ENCODE assay signal across 25 mouse cellular contexts in the genomic region with DNA sequence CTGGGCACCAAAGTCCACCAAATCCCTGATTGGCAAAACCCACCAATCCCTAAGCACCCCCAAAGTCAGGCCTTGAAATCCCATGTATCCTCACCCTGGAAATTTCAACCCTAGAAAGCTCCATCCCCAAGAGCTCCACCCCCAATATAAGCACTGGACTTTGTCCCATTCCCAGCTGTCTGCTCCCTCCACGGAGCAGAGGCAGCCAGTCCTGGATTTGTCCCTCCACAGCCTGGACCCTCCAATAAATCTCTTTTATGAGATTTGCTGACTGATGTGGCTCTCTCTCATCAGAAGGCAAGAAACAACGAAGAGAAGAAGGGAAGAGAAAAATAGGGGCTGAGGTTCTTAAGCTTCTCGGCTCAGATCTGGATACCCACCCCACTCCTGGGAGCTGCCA. TPM values are rescaled to one million over a fixed set of nuclear protein-coding genes. Genes with fewer than 3 reads are reported as not detected.
A peak's percentile ranks its signal among the peaks of the same experiment; 100 is the strongest.
DNase-seq lines count a peak whose midpoint lies in the region; ATAC-seq and TF ChIP-seq lines count a peak whose summit lies in the region.
"Had no signal": no experiment of that assay in that cellular context is flagged by ENCODE, and none has a peak within 500 bp of the region (broad histone marks: within the 10 kb centered on the region; RNA-seq: fewer than 3 reads in every experiment).

No protein-coding gene starts in this region.

- DNase-seq in kidney, adult 8-10 months, result no peak
- peak; percentile 59 for DNase-seq in kidney, postnatal 0 days (ENCODE audit: low spot score)
- DNase-seq in kidney, postnatal 25 days, result no peak
- DNase-seq in thymus, postnatal 36 days, result no peak
- DNase-seq: adrenal gland, postnatal 10 days; B cell, adult 2 months; cerebellum, adult 11 months; cerebellum, adult 2 months; cerebellum, adult 9-11 months; cerebellum, postnatal 25 days; forebrain, postnatal 0 days; gastrocnemius, adult 2 months; gastrocnemius, postnatal 14 days; heart, adult 11 months had no signal

- H3K4me1 ChIP-seq in kidney, embryonic 14.5 days (ENCODE audit: control insufficient read depth, insufficient read depth, low read length), result no peaks in the 10 kb centered on the region
- H3K4me1 ChIP-seq in kidney, postnatal 0 days (replicated peaks; ENCODE audit: insufficient read depth, low read length), result no peaks in the 10 kb centered on the region
- H3K4me1 ChIP-seq in intestine, embryonic 16.5 days (ENCODE audit: control insufficient read depth, insufficient read depth, low read length), result no peaks in the 10 kb centered on the region
- H3K4me1 ChIP-seq: embryonic facial prominence, embryonic 12.5 days; embryonic facial prominence, embryonic 15.5 days; hindbrain, embryonic 12.5 days; hindbrain, embryonic 15.5 days had no signal

- TF ChIP-seq CTCF in kidney, postnatal 0 days (IDR thresholded peaks at IDR 0.05; ENCODE audit: low read depth), result no peak

- no peak overlapping the region for H3K27ac ChIP-seq in kidney, embryonic 14.5 days (ENCODE audit: low read depth, low read length)
- H3K27ac ChIP-seq in kidney, postnatal 0 days, result no peak overlapping the region
- H3K27ac ChIP-seq in intestine, embryonic 16.5 days (ENCODE audit: low read length), result no peak overlapping the region
- H3K27ac ChIP-seq: embryonic facial prominence, embryonic 12.5 days; embryonic facial prominence, embryonic 15.5 days; gastrocnemius, adult 2 months; hindbrain, embryonic 12.5 days; hindbrain, embryonic 15.5 days had no signal

- H3K9me3 ChIP-seq in kidney, embryonic 14.5 days (ENCODE audit: control insufficient read depth, low read length), result no peaks in the 10 kb centered on the region
- no peaks in the 10 kb centered on the region for H3K9me3 ChIP-seq in kidney, postnatal 0 days (replicated peaks; ENCODE audit: low read length)
- H3K9me3 ChIP-seq in intestine, embryonic 16.5 days (ENCODE audit: control insufficient read depth, low read length), result 0 out of 2 replicates have a peak, but pooled peaks cover 3% of the 10 kb centered on the region
- H3K9me3 ChIP-seq: embryonic facial prominence, embryonic 12.5 days; embryonic facial prominence, embryonic 15.5 days; hindbrain, embryonic 12.5 days; hindbrain, embryonic 15.5 days had no signal

- H3K9ac ChIP-seq in kidney, embryonic 14.5 days (ENCODE audit: low read depth, low read length), result no peak overlapping the region
- no peak overlapping the region for H3K9ac ChIP-seq in kidney, postnatal 0 days (ENCODE audit: low read depth, low read length)
- no peak overlapping the region for H3K9ac ChIP-seq in intestine, embryonic 16.5 days (ENCODE audit: low read depth, low read length)
- H3K9ac ChIP-seq: embryonic facial prominence, embryonic 12.5 days; embryonic facial prominence, embryonic 15.5 days; forebrain, postnatal 0 days; hindbrain, embryonic 12.5 days; hindbrain, embryonic 15.5 days had no signal

- H3K4me2 ChIP-seq in kidney, embryonic 14.5 days (replicated peaks; ENCODE audit: low read depth, low read length), result no peak overlapping the region
- H3K4me2 ChIP-seq in kidney, postnatal 0 days (ENCODE audit: low read length), result no peak overlapping the region
- no peak overlapping the region for H3K4me2 ChIP-seq in intestine, embryonic 16.5 days (ENCODE audit: low read depth, low read length)
- H3K4me2 ChIP-seq: embryonic facial prominence, embryonic 12.5 days; embryonic facial prominence, embryonic 15.5 days; heart, embryonic 11.5 days; hindbrain, embryonic 12.5 days; hindbrain, embryonic 15.5 days had no signal

- no peaks in the 10 kb centered on the region for H3K36me3 ChIP-seq in kidney, embryonic 14.5 days (ENCODE audit: control insufficient read depth, insufficient read depth, low read length)
- no peaks in the 10 kb centered on the region for H3K36me3 ChIP-seq in kidney, postnatal 0 days (ENCODE audit: insufficient read depth, low read length)
- H3K36me3 ChIP-seq in intestine, embryonic 16.5 days (ENCODE audit: control insufficient read depth, insufficient read depth, low read length), result no peaks in the 10 kb centered on the region
- H3K36me3 ChIP-seq: embryonic facial prominence, embryonic 12.5 days; embryonic facial prominence, embryonic 15.5 days; G1E; hindbrain, embryonic 12.5 days; hindbrain, embryonic 15.5 days had no signal

- peak; percentile 46; the same call in 1 of the 2 replicates for ATAC-seq in kidney, embryonic 14.5 days (ENCODE audit: low FRiP score, low TSS enrichment)
- no peak; the same call in 1 of the 2 replicates for ATAC-seq in kidney, postnatal 0 days (replicated peaks; ENCODE audit: low FRiP score, low read depth)
- ATAC-seq in intestine, embryonic 16.5 days, result peak; percentile 66; the same call in 1 of the 2 replicates
- ATAC-seq: forebrain, embryonic 14.5 days; forebrain, postnatal 0 days; Patski had no signal

- no peak overlapping the region for H3K4me3 ChIP-seq in kidney, embryonic 14.5 days (ENCODE audit: low read length)
- no peak overlapping the region for H3K4me3 ChIP-seq in kidney, postnatal 0 days (replicated peaks; ENCODE audit: low read depth, low read length)
- H3K4me3 ChIP-seq in intestine, embryonic 16.5 days (ENCODE audit: low read length), result no peak overlapping the region
- H3K4me3 ChIP-seq: embryonic facial prominence, embryonic 12.5 days; embryonic facial prominence, embryonic 15.5 days; gastrocnemius, adult 2 months; hindbrain, embryonic 12.5 days; hindbrain, embryonic 15.5 days had no signal

- WGBS in kidney, embryonic 14.5 days, result 33% methylated on average over 3 of the region's 3 CpGs
- 26% methylated on average over 3 of the region's 3 CpGs for WGBS in kidney, postnatal 0 days
- 33% methylated on average over 3 of the region's 3 CpGs for WGBS in intestine, embryonic 16.5 days

- H3K27me3 ChIP-seq in kidney, embryonic 14.5 days (ENCODE audit: control insufficient read depth, insufficient read depth, low read length), result no peaks in the 10 kb centered on the region
- no peaks in the 10 kb centered on the region for H3K27me3 ChIP-seq in kidney, postnatal 0 days (ENCODE audit: insufficient read depth, low read length)
- H3K27me3 ChIP-seq in intestine, embryonic 16.5 days (replicated peaks; ENCODE audit: control insufficient read depth, insufficient read depth, low read length), result no peaks in the 10 kb centered on the region
- H3K27me3 ChIP-seq: CH12.LX; embryonic facial prominence, embryonic 12.5 days; embryonic facial prominence, embryonic 15.5 days; hindbrain, embryonic 12.5 days; hindbrain, embryonic 15.5 days; Patski had no signal

RNA-seq across cellular contexts. Expression of gene Lrrk2, which starts 22.7 kb away (rescaled TPM):
- 5.1 and 7.0 TPM in 2 replicates for polyA plus RNA-seq in kidney, embryonic 14.5 days (2014; fragmentation: Nextera tagmentation; extraction: Ambion mirVana)
- polyA plus RNA-seq in kidney, postnatal 0 days (2015; fragmentation: Nextera tagmentation; extraction: Ambion mirVana), result 11.3 and 11.4 TPM in 2 replicates
- 1.7 and 1.9 TPM in 2 replicates for polyA plus RNA-seq in intestine, embryonic 16.5 days (2015; fragmentation: Nextera tagmentation; extraction: Ambion mirVana)
- polyA plus RNA-seq: G1E had no signal
